Mouse (Mus musculus) testis, adult 2 months (tissue): ENCODE data around the gene Olfr282.

ENCODE experiments used
- CTCF ChIP-seq: fragments of 200-500 bp; IDR thresholded peaks from 2 replicates; pipeline ENCODE4 v1.5.1; 2012; ENCODE audit warnings: low read depth, mild to moderate bottlenecking, inconsistent platforms, low read length, moderate library complexity; ENCODE audit not compliant: control insufficient read depth, insufficient read depth, insufficient replicate concordance
- POLR2A ChIP-seq: fragments of 200-500 bp; IDR thresholded peaks from 2 replicates; pipeline ENCODE4 v1.6.1; 2012; ENCODE audit warnings: low read depth, mild to moderate bottlenecking, inconsistent platforms, low read length, moderate library complexity; ENCODE audit not compliant: control insufficient read depth

DNA sequence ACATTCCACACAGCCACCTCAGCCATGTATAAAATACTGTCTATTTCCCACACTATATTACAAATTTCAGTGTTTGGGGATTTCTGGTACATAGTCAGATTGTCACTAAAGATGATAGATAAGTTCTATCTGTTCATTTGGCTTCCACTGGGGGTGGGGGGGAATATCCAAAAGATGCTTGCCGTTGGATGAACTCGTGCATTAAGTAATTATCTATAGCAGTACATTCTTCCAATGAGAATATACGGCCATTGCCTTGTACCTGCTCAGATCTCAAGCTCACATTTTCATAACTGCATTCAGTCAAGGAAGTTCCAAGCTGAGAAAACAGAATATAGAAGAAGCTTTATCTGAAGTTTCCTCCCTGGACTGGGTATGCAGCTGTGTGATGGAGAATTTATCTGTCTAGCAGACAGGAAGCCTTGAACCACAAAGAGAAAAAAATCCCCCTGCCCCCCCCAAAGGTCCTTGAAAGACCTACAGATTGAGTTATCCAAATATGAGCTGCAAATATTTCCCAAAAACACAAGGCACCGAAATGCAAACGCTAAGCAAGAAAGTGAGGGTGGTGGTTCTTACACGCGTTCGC lies 55.5 kb downstream of the Olfr282 start:
- TF ChIP-seq CTCF (no peak), POLR2A (no peak)
